Mouse (Mus musculus): ENCODE measurements around the gene Apbb1ip.

Apbb1ip gene

GRCm38 (mm10) chr2:22776568-22777230 lies 2.8 kb downstream of the Apbb1ip start:
- DNase-seq: no peak

- no peak for DNase-seq
Measured at GRCm38 (mm10) chr2:22777757-22778156, 3.9 kb downstream of the Apbb1ip start.

GRCm38 (mm10) chr2:22780884-22781283 lies 7.0 kb downstream of the Apbb1ip start:
- no peak for DNase-seq

- DNase-seq: no peak
Measured at GRCm38 (mm10) chr2:22781387-22782009, 7.6 kb downstream of the Apbb1ip start.

- no peak for DNase-seq
Measured at GRCm38 (mm10) chr2:22782057-22782456, 8.2 kb downstream of the Apbb1ip start.

- no peak for DNase-seq
Measured at GRCm38 (mm10) chr2:22783137-22783638, 9.3 kb downstream of the Apbb1ip start.

GRCm38 (mm10) chr2:22784186-22784585 lies 10.3 kb downstream of the Apbb1ip start:
- no peak for DNase-seq

GRCm38 (mm10) chr2:22784771-22785170 lies 10.9 kb downstream of the Apbb1ip start:
- DNase-seq: no peak

GRCm38 (mm10) chr2:22788658-22789057 lies 14.8 kb downstream of the Apbb1ip start:
- no peak for DNase-seq

- no peak for DNase-seq
Measured at GRCm38 (mm10) chr2:22789576-22789975, 15.7 kb downstream of the Apbb1ip start.

- no peak for DNase-seq
Measured at GRCm38 (mm10) chr2:22790435-22790834, 16.5 kb downstream of the Apbb1ip start.

- no peak for DNase-seq
Measured at GRCm38 (mm10) chr2:22795087-22795486, 21.2 kb downstream of the Apbb1ip start.

GRCm38 (mm10) chr2:22796487-22796886 lies 22.6 kb downstream of the Apbb1ip start:
- no peak for DNase-seq

- no peak for DNase-seq
Measured at GRCm38 (mm10) chr2:22799430-22800041, 25.6 kb downstream of the Apbb1ip start.

GRCm38 (mm10) chr2:22805589-22805988 lies 31.7 kb downstream of the Apbb1ip start:
- DNase-seq: no peak

GRCm38 (mm10) chr2:22806576-22806975 lies 32.7 kb downstream of the Apbb1ip start:
- no peak for DNase-seq

GRCm38 (mm10) chr2:22807312-22807711 lies 33.4 kb downstream of the Apbb1ip start:
- DNase-seq: no peak

- DNase-seq: no peak
Measured at GRCm38 (mm10) chr2:22810851-22811250, 37.0 kb downstream of the Apbb1ip start.

GRCm38 (mm10) chr2:22811466-22811865 lies 37.6 kb downstream of the Apbb1ip start:
- DNase-seq: no peak

- no peak for DNase-seq
Measured at GRCm38 (mm10) chr2:22813921-22814320, 40.0 kb downstream of the Apbb1ip start.

- DNase-seq: no peak
Measured at GRCm38 (mm10) chr2:22815674-22816073, 41.8 kb downstream of the Apbb1ip start.

GRCm38 (mm10) chr2:22816231-22816630 lies 42.3 kb downstream of the Apbb1ip start:
- no peak for DNase-seq

- DNase-seq: no peak
Measured at GRCm38 (mm10) chr2:22822293-22822692, 48.4 kb downstream of the Apbb1ip start.

GRCm38 (mm10) chr2:22845514-22845913 lies 71.6 kb downstream of the Apbb1ip start:
- no peak for DNase-seq
